Mouse (Mus musculus): ENCODE data around the gene Cab39.

The Cab39 gene

DNA sequence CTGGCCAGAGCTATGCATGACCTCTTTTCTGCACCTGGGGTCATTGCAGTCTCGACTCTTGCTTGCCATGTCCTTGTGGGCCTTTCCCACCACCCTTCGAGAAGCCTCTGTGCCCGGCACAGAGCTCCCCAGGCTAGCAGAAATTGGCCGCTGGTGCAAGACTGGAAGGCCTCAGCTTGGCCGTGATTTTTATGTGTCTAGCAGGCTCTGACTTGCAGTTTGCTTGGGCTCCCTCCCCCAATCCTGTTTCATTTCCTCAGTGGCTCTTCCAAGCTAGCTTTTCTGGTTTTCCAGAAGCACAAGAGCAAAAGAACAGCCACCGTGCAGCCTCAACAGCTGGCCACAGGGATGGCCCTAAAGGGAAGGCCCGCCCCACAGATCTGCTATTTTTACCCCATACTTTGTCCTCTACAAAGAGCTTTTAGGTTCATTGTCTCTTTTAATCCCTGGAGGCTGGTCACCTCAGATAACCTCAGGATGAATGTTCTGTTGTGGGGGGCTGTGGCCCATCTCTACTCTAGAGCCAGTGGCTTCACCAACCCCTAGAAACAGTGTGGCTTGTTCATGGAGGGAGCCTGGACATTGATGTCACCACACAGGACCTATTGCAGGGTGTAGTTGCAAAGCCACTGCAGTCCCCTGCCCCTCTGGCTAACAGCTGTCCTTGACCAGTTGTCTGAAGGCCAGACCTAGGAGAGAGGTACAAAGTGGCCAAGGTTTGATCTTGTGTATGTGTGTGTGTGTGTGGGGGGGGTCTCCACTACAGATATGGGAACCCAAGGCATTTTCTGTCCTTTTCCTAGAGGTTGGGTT, 107.5 kb downstream of the Cab39 start:
- DNase-seq (ENCODE audit: low spot score) = no peak
